Mouse (Mus musculus) spleen, postnatal 4 days (tissue): ENCODE measurements around the gene Traf3.

Experiments
- DNase-seq, 2 experiments: peaks; one replicate each; pipeline ENCODE4 v3.0.0; 2022; ENCODE audit warnings: low spot score in 2 of 2

The Traf3 gene

GRCm38 (mm10) chr12:111203076-111203475 is 36.9 kb downstream of the Traf3 start:
- DNase-seq: no peak

GRCm38 (mm10) chr12:111203945-111204344 is 37.8 kb downstream of the Traf3 start:
- DNase-seq: no peak

GRCm38 (mm10) chr12:111207641-111208040 is 41.5 kb downstream of the Traf3 start:
- no peak for DNase-seq

GRCm38 (mm10) chr12:111211729-111212128 is 45.6 kb downstream of the Traf3 start:
- DNase-seq: no peak

GRCm38 (mm10) chr12:111218867-111219266 is 52.7 kb downstream of the Traf3 start:
- no peak for DNase-seq

GRCm38 (mm10) chr12:111225197-111225780 is 59.1 kb downstream of the Traf3 start:
- DNase-seq: no peak

- DNase-seq: no peak
Observed at GRCm38 (mm10) chr12:111227410-111227809, 61.2 kb downstream of the Traf3 start.

- DNase-seq: no peak
Observed at GRCm38 (mm10) chr12:111228488-111228887, 62.3 kb downstream of the Traf3 start.

- no peak for DNase-seq
Observed at GRCm38 (mm10) chr12:111230793-111231192, 64.6 kb downstream of the Traf3 start.

GRCm38 (mm10) chr12:111233798-111234197 is 67.6 kb downstream of the Traf3 start:
- no peak for DNase-seq

GRCm38 (mm10) chr12:111234383-111234782 is 68.2 kb downstream of the Traf3 start:
- no peak for DNase-seq

GRCm38 (mm10) chr12:111235631-111236030 is 69.5 kb downstream of the Traf3 start:
- no peak for DNase-seq

- DNase-seq: no peak
Observed at GRCm38 (mm10) chr12:111237611-111238188, 71.5 kb downstream of the Traf3 start.

GRCm38 (mm10) chr12:111238345-111238744 is 72.2 kb downstream of the Traf3 start:
- DNase-seq: no peak

GRCm38 (mm10) chr12:111238778-111239177 is 72.6 kb downstream of the Traf3 start:
- DNase-seq: no peak

GRCm38 (mm10) chr12:111239930-111240329 is 73.8 kb downstream of the Traf3 start:
- DNase-seq: no peak

GRCm38 (mm10) chr12:111241916-111242315 is 75.7 kb downstream of the Traf3 start:
- DNase-seq: no peak

GRCm38 (mm10) chr12:111242346-111242745 is 76.2 kb downstream of the Traf3 start:
- DNase-seq: no peak

GRCm38 (mm10) chr12:111243733-111244132 is 77.6 kb downstream of the Traf3 start:
- DNase-seq: no peak

GRCm38 (mm10) chr12:111245070-111245469 is 78.9 kb downstream of the Traf3 start:
- DNase-seq: no peak

- DNase-seq: no peak
Observed at GRCm38 (mm10) chr12:111246808-111247464, 80.8 kb downstream of the Traf3 start.

- no peak for DNase-seq
Observed at GRCm38 (mm10) chr12:111249095-111249494, 82.9 kb downstream of the Traf3 start.

- no peak for DNase-seq
Observed at GRCm38 (mm10) chr12:111250116-111250515, 83.9 kb downstream of the Traf3 start.
